Mouse (Mus musculus) testis, postnatal 14 days (tissue): ENCODE results near the gene Hist1h4h.
"Not testable (repeated sequence)": the region's sequence is repeated elsewhere in the genome, so short reads cannot be mapped to it uniquely, and the experiment has no call there.

Experiments
- DNase-seq: peaks from one replicate; pipeline ENCODE4 v3.0.0; 2021; ENCODE audit warnings: low spot score

The Hist1h4h gene

GRCm38 (mm10) chr13:23575864-23576313 is 45.0 kb downstream of the Hist1h4h start:
- not testable (repeated sequence) for DNase-seq

GRCm38 (mm10) chr13:23576351-23576881 is 45.6 kb downstream of the Hist1h4h start:
- no peak for DNase-seq

- DNase-seq = no peak
Measured at GRCm38 (mm10) chr13:23576906-23577639, 46.2 kb downstream of the Hist1h4h start.

GRCm38 (mm10) chr13:23577835-23578234 is 47.0 kb downstream of the Hist1h4h start:
- no peak for DNase-seq
